Mouse (Mus musculus): ENCODE measurements around the gene Rap1gds1. TPM values are rescaled to one million over a fixed set of nuclear protein-coding genes. Genes with fewer than 3 reads are reported as not detected.

Gene Rap1gds1
- total RNA-seq, 2 experiments from 2014 or later: 33.9 to 35.2 TPM

GRCm38 (mm10) chr3:139062088-139062487, 12.9 kb downstream of the Rap1gds1 start:
- no peak for DNase-seq

- DNase-seq: no peak
Observed at GRCm38 (mm10) chr3:139048701-139049622, 26.0 kb downstream of the Rap1gds1 start.

GRCm38 (mm10) chr3:139042433-139042854, 32.6 kb downstream of the Rap1gds1 start:
- DNase-seq: no peak

- DNase-seq: no peak
Observed at GRCm38 (mm10) chr3:139041921-139042320, 33.1 kb downstream of the Rap1gds1 start.

- DNase-seq: no peak
Observed at GRCm38 (mm10) chr3:139037030-139037429, 38.0 kb downstream of the Rap1gds1 start.

GRCm38 (mm10) chr3:139033179-139033578, 41.8 kb downstream of the Rap1gds1 start:
- no peak for DNase-seq

- DNase-seq: no peak
Observed at GRCm38 (mm10) chr3:139030644-139031227, 44.3 kb downstream of the Rap1gds1 start.

GRCm38 (mm10) chr3:139025077-139025476, 49.9 kb downstream of the Rap1gds1 start:
- DNase-seq: no peak

- no peak for DNase-seq
Observed at GRCm38 (mm10) chr3:139023585-139023984, 51.4 kb downstream of the Rap1gds1 start.

GRCm38 (mm10) chr3:139012352-139012751, 62.6 kb downstream of the Rap1gds1 start:
- no peak for DNase-seq

- DNase-seq: no peak
Observed at GRCm38 (mm10) chr3:139005669-139006068, 69.3 kb downstream of the Rap1gds1 start.

- DNase-seq: no peak
Observed at GRCm38 (mm10) chr3:139002774-139003173, 72.2 kb downstream of the Rap1gds1 start.

GRCm38 (mm10) chr3:139000071-139000867, 74.7 kb downstream of the Rap1gds1 start:
- no peak for DNase-seq

- DNase-seq: no peak
Observed at GRCm38 (mm10) chr3:138993473-138993872, 81.5 kb downstream of the Rap1gds1 start.

- no peak for DNase-seq
Observed at GRCm38 (mm10) chr3:138991367-138991766, 83.6 kb downstream of the Rap1gds1 start.

GRCm38 (mm10) chr3:138989141-138989540, 85.9 kb downstream of the Rap1gds1 start:
- no peak for DNase-seq

- DNase-seq: no peak
Observed at GRCm38 (mm10) chr3:138988004-138988403, 87.0 kb downstream of the Rap1gds1 start.

GRCm38 (mm10) chr3:138982249-138982648, 92.8 kb downstream of the Rap1gds1 start:
- no peak for DNase-seq

- DNase-seq: no peak
Observed at GRCm38 (mm10) chr3:138977413-138977812, 97.6 kb downstream of the Rap1gds1 start.

GRCm38 (mm10) chr3:138967627-138968026, 107.4 kb downstream of the Rap1gds1 start:
- no peak for DNase-seq

- no peak for DNase-seq
Observed at GRCm38 (mm10) chr3:138958527-138958926, 116.5 kb downstream of the Rap1gds1 start.

- no peak for DNase-seq
Observed at GRCm38 (mm10) chr3:138955220-138955619, 119.8 kb downstream of the Rap1gds1 start.

GRCm38 (mm10) chr3:138949081-138949480, 125.9 kb downstream of the Rap1gds1 start:
- no peak for DNase-seq

All from gastrocnemius, postnatal 10 days (tissue).